ENCODE assay signal across 10 mouse cellular contexts in the genomic region with DNA sequence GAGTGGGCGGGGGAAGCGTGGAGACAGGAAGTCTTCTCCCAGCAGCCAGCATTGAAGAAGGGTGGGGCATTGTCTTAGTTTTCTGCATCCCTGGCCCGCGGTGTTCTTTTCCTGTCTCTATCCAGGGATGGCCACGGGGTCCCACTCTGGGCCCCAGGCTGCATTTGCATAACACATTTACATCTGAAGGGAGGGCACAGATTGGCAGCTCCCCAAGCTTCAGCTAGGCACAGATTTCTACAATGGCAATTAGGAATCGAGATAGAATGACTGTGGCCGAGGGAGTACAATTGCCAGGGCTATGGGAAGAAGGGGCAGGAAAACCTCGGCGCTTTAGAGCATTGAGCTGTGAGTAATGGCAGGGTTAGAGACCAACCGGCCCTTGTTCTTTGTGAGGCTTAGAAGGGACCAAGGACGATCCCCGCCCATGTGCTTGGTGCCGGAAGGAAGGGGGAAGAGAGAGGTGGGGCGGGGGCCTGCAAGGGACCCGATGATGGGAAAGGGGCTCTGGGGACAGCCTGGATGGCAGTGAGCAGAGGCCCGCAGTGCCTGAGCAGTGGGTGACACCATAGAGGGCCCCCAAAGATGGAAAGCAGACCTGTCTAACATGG.
DNase-seq lines count a peak whose midpoint lies in the region; ATAC-seq and TF ChIP-seq lines count a peak whose summit lies in the region.
"Had no signal": no experiment of that assay in that cellular context is flagged by ENCODE, and none has a peak within 500 bp of the region (broad histone marks: within the 10 kb centered on the region; RNA-seq: fewer than 3 reads in every experiment).

No protein-coding gene starts in this region.

- intact Hi-C loops in gastrocnemius, adult 2 months (cut with DNase I) = no loop called here

- no peak overlapping the region for H3K4me2 ChIP-seq in heart, embryonic 11.5 days
- H3K4me2 ChIP-seq in hindbrain, embryonic 14.5 days (replicated peaks) = peak overlapping the region; percentile 7; the same call in 1 of the 2 replicates
- H3K4me2 ChIP-seq: liver, embryonic 15.5 days had no signal

- H3K9ac ChIP-seq in heart, embryonic 11.5 days (ENCODE audit: low read depth, low read length) = no peak overlapping the region
- H3K9ac ChIP-seq in hindbrain, embryonic 14.5 days = 0 out of 2 replicates have a peak overlapping the region, but pooled peaks have one; percentile 1
- H3K9ac ChIP-seq: liver, embryonic 15.5 days had no signal

- no peaks in the 10 kb centered on the region for H3K27me3 ChIP-seq in heart, embryonic 11.5 days (ENCODE audit: control insufficient read depth, insufficient read depth, low read length)
- no peaks in the 10 kb centered on the region for H3K27me3 ChIP-seq in hindbrain, embryonic 14.5 days (ENCODE audit: control insufficient read depth, insufficient read depth, low read length)
- H3K27me3 ChIP-seq: liver, embryonic 15.5 days had no signal

- peaks cover 7% of the 10 kb centered on the region; the same call in 1 of the 2 replicates for H3K4me1 ChIP-seq in heart, embryonic 11.5 days (ENCODE audit: control insufficient read depth, insufficient read depth, low read length)
- H3K4me1 ChIP-seq in hindbrain, embryonic 14.5 days (replicated peaks; ENCODE audit: control insufficient read depth, insufficient read depth, low read length) = peaks cover 13% of the 10 kb centered on the region
- H3K4me1 ChIP-seq: liver, embryonic 15.5 days had no signal

- peak; percentile 92 for DNase-seq in heart, adult 11 months
- DNase-seq in right cerebral cortex, adult 2 months (ENCODE audit: low spot score in 2 of 2) = peak; percentile 13 to 26
- no peak for DNase-seq in right cerebral cortex, adult 18-20 months
- peak; percentile 70 for DNase-seq in hindbrain, embryonic 14.5 days (ENCODE audit: low spot score)
- DNase-seq in retina, postnatal 1 day = peak; percentile 75
- DNase-seq in gastrocnemius, adult 2 months = no peak
- DNase-seq in frontal cortex, postnatal 25 days (ENCODE audit: low spot score in 2 of 2) = no peak
- DNase-seq: kidney, adult 11 months had no signal

- no peak for TF ChIP-seq CTCF in gastrocnemius, adult 2 months (IDR thresholded peaks at IDR 0.05)

- H3K4me3 ChIP-seq in heart, embryonic 11.5 days (ENCODE audit: low read depth, low read length) = no peak overlapping the region
- H3K4me3 ChIP-seq in hindbrain, embryonic 14.5 days (replicated peaks; ENCODE audit: low read length) = no peak overlapping the region
- H3K4me3 ChIP-seq in gastrocnemius, adult 2 months = no peak overlapping the region
- H3K4me3 ChIP-seq: liver, embryonic 15.5 days had no signal

- 50% methylated on average over 16 of the region's 16 CpGs for WGBS in heart, embryonic 11.5 days (ENCODE audit: insufficient replicate concordance)
- 15% methylated on average over 16 of the region's 16 CpGs for WGBS in hindbrain, embryonic 14.5 days

- no peak overlapping the region for H3K27ac ChIP-seq in heart, embryonic 11.5 days (ENCODE audit: low read depth, low read length)
- H3K27ac ChIP-seq in hindbrain, embryonic 14.5 days = peak overlapping the region; percentile 67
- no peak overlapping the region for H3K27ac ChIP-seq in gastrocnemius, adult 2 months
- H3K27ac ChIP-seq: liver, embryonic 15.5 days had no signal

- no peaks in the 10 kb centered on the region for H3K9me3 ChIP-seq in heart, embryonic 11.5 days (replicated peaks; ENCODE audit: control insufficient read depth, low read length)
- H3K9me3 ChIP-seq in hindbrain, embryonic 14.5 days (ENCODE audit: control insufficient read depth, low read length) = no peaks in the 10 kb centered on the region
- H3K9me3 ChIP-seq: liver, embryonic 15.5 days had no signal

- no peak for ATAC-seq in heart, embryonic 11.5 days (replicated peaks; ENCODE audit: insufficient number of reproducible peaks, low FRiP score, low TSS enrichment)
- ATAC-seq in hindbrain, embryonic 14.5 days (ENCODE audit: low FRiP score) = peak; percentile 89

- H3K36me3 ChIP-seq in heart, embryonic 11.5 days (ENCODE audit: control insufficient read depth, insufficient read depth, low read length) = no peaks in the 10 kb centered on the region
- no peaks in the 10 kb centered on the region for H3K36me3 ChIP-seq in hindbrain, embryonic 14.5 days (replicated peaks; ENCODE audit: control insufficient read depth, insufficient read depth)
- H3K36me3 ChIP-seq: liver, embryonic 15.5 days had no signal

Comparison
In these comparisons a context has a peak if more than half of its experiments do, and no peak if none do; other contexts are left out.
1. DNase-seq: peak in heart, adult 11 months (single experiment), right cerebral cortex, adult 2 months (2 of 2), hindbrain, embryonic 14.5 days (single experiment) and retina, postnatal 1 day (single experiment); none in right cerebral cortex, adult 18-20 months (single experiment), gastrocnemius, adult 2 months (single experiment) and frontal cortex, postnatal 25 days (0 of 2).